Mouse (Mus musculus) bone marrow macrophage, adult 2 months (primary cell): ENCODE results near the gene Prn. TPM values are rescaled to one million over a fixed set of nuclear protein-coding genes. Genes with fewer than 3 reads are reported as not detected.

Source experiments
- H3K27ac ChIP-seq: 2 replicates; pipeline ENCODE4 v1.5.1; 2012; ENCODE audit warnings: low read depth, low read length; ENCODE audit not compliant: insufficient read depth
- H3K4me1 ChIP-seq: 2 replicates; pipeline ENCODE4 v1.6.1; 2012; ENCODE audit warnings: low read length; ENCODE audit not compliant: control insufficient read depth, insufficient read depth
- H3K4me3 ChIP-seq: 2 replicates; pipeline ENCODE4 v1.5.1; 2012; ENCODE audit warnings: mild to moderate bottlenecking, low read length, moderate library complexity; ENCODE audit not compliant: insufficient read depth
- CTCF ChIP-seq: IDR thresholded peaks from 2 replicates; pipeline ENCODE4 v1.5.1; 2012; ENCODE audit warnings: low read depth, mild to moderate bottlenecking, low read length, moderate library complexity
- polyA plus RNA-seq: library from polyadenylated mRNA; stranded (reverse); fragments of >200 nt; gene quantifications from 2 replicates; pipeline ENCODE4 v1.2.4, GENCODE M21; 2012; ENCODE audit not compliant: missing spikeins, insufficient read depth, insufficient read length

Gene Prn
- polyA plus RNA-seq, 1 experiment = not detected

GRCm38 (mm10) chr2:132005445-132005844, 95.7 kb downstream of the Prn start:
- TF ChIP-seq CTCF = no peak
- H3K27ac ChIP-seq = peak overlapping the region; percentile 87
- no peak overlapping the region for H3K4me3 ChIP-seq
- H3K4me1 ChIP-seq = peaks cover 41% of the 10 kb centered on the region

Other genes starting within 250 kb of the Prn start
- not detected in 2 replicates for gene Erv3, start 50.2 kb upstream of the Prn start, polyA plus RNA-seq
- gene Prnp, start within 50 bp of the Prn start, polyA plus RNA-seq = 27.2 and 28.1 TPM in 2 replicates
- gene Prnd, start 40.9 kb downstream of the Prn start, polyA plus RNA-seq = not detected in 2 replicates
- 136 and 155 TPM in 2 replicates for gene Rassf2, start 120.3 kb downstream of the Prn start, polyA plus RNA-seq
- gene Slc23a2, start 235.2 kb downstream of the Prn start, polyA plus RNA-seq = 47.7 and 53.5 TPM in 2 replicates